Mouse (Mus musculus) neural tube, embryonic 12.5 days (tissue): ENCODE data around the gene 1600002K03Rik. TPM values are rescaled to one million over a fixed set of nuclear protein-coding genes. Genes with fewer than 3 reads are reported as not detected.

ENCODE experiments used
- ATAC-seq: fragments of 200-750 bp; cut with Nextera tagmentation; 2 replicates; pipeline ENCODE4 v1.8.0; 2017; ENCODE audit warnings: low read depth, mild to moderate bottlenecking, moderate TSS enrichment, moderate library complexity; ENCODE audit not compliant: low FRiP score
- H3K27ac ChIP-seq: fragments of 300-500 bp; sonication (generic); 2 replicates; pipeline ENCODE4 v1.5.1; 2016
- H3K27me3 ChIP-seq: fragments of 300-500 bp; sonication (generic); replicated peaks from 2 replicates; pipeline ENCODE4 v1.6.1; 2016; ENCODE audit warnings: mild to moderate bottlenecking
- H3K36me3 ChIP-seq: fragments of 300-500 bp; sonication (generic); 2 replicates; pipeline ENCODE4 v1.6.1; 2016; ENCODE audit warnings: mild to moderate bottlenecking
- H3K4me1 ChIP-seq: fragments of 300-500 bp; sonication (generic); 2 replicates; pipeline ENCODE4 v1.6.1; 2016
- H3K4me2 ChIP-seq: fragments of 300-500 bp; sonication (generic); replicated peaks from 2 replicates; pipeline ENCODE4 v1.6.1; 2016; ENCODE audit warnings: mild to moderate bottlenecking
- H3K4me3 ChIP-seq: fragments of 300-500 bp; sonication (generic); 2 replicates; pipeline ENCODE4 v1.5.1; 2016
- H3K9ac ChIP-seq: fragments of 300-500 bp; sonication (generic); 2 replicates; pipeline ENCODE4 v1.6.1; 2016; ENCODE audit warnings: mild to moderate bottlenecking
- H3K9me3 ChIP-seq: fragments of 300-500 bp; sonication (generic); 2 replicates; pipeline ENCODE4 v1.6.1; 2016; ENCODE audit warnings: mild to moderate bottlenecking
- WGBS: fragments of 180-500 bp; shearing (Covaris S2); methylation state at CpG from one replicate; pipeline ENCODE4 v1.1.7; 2016; 5-methylcytosine and 5-hydroxymethylcytosine counted together
- polyA plus RNA-seq: library from polyadenylated mRNA; unstranded; fragments of >200 nt; fragmentation: Nextera tagmentation; extraction: Ambion mirVana; gene quantifications from 2 replicates; pipeline ENCODE4 v1.2.1, GENCODE M21; 2016

Gene 1600002K03Rik
- 14.9 and 15.7 TPM in 2 replicates for polyA plus RNA-seq

DNA sequence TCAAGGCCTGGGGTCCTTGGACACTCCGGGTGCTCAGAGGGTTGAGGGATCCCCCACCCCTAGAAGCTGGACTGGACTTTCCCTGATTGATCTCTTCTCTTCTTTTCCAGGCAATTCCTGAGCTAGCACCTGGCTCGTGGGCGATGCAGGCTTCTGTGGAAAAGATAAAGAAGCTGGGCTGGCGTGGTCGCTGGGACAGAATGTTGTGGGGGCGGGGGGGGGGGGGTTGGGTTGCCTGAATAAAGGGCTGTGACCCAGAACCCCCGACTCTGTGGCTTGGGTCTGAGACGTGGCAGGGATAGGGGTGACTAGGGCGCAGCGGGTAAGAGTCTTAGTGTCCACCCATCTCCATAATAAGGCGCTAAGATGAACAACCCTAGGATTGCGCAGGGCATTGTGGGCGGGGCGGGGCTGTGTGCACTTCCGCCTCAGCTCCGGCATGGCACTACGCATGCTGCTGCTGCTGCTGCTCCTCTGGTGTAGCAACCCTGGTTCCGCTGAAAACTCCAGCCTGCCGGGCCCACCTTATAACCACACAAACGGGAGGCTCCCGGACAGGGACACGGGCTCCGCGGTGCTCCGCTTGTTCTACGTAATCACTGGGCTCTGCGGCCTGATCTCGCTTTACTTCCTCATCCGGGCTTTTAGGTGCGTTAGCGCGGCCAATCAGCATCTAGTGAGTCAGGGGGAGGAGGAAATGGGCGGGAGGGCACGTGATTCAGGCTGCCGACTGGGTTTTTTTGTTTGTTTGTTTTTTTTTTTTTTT lies at the start of gene 1600002K03Rik:
TSS of gene 1600002K03Rik (plus strand) at position 418 of the 766 bp plus-strand sequence.
- Histone ChIP-seq H3K9ac (peak within 1 kb of the TSS; percentile 63), H3K4me2 (peak within 1 kb of the TSS; percentile 73), H3K36me3 (peaks cover 33% of the 10 kb centered on the region), H3K4me3 (peak within 1 kb of the TSS; percentile 48), H3K27ac (peak within 1 kb of the TSS; percentile 59), H3K4me1 (peaks cover 40% of the 10 kb centered on the region), H3K27me3 (no peaks in the 10 kb centered on the region), H3K9me3 (no peaks in the 10 kb centered on the region)
- ATAC-seq, result peak; percentile 71
- WGBS, result 9% methylated on average over 35 of the region's 35 CpGs

DNA sequence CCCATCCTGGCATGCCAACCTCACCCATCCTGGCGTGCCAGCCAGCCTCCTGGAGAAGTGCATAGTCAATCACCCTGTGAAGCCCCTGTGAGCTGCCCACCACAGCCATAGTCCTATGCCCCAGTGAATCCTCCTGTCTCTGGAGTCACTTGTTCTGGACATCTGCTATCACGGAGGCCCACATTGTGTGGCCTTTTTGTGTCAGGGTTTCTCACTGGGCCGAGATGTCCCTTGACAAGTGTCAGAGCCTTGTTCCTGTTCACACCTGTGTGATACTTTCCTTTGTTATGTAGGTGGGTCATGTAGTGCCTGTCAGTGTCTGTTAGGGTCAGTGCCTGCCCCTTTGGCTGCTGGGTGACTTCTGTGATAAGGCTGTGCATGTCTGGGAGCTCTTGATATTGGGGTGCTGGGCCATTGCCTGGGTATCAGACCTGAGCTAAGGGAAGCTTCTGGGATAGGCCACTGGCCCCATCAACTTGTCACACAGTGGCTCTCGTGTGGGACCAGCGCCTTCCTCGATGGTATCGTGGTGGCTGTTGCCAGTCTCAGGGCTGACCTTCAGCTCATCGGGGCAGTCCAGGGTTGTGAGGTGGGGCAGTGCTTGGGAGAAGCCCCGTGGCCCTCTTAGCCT lies 48.7 kb upstream of the 1600002K03Rik start:
- Histone ChIP-seq H3K9ac (no peak overlapping the region), H3K27me3 (no peaks in the 10 kb centered on the region), H3K36me3 (peaks cover 85% of the 10 kb centered on the region), H3K9me3 (no peaks in the 10 kb centered on the region), H3K4me1 (peaks cover 14% of the 10 kb centered on the region), H3K27ac (no peak overlapping the region), H3K4me2 (no peak overlapping the region), H3K4me3 (no peak overlapping the region)
- 89% methylated on average over 9 of the region's 9 CpGs for WGBS
- ATAC-seq, result no peak

DNA sequence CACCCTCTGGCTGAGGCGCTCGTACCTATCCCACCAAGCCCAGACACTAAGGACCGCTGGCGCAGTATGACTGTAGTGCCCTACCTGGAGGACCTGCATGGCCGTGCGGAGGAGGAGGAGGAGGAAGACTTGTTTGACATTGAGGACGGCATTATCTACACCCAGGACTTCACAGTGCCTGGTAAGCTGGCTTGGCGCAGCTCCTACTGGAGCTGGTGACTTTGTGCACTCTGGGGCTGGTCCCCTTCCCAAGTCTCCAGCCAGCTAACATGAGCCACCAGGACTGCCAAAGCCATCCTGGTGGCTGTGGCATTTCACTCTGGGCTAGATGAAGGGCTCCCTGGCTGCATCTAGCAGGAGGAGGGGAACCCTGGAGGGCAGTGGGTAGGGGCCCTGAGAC lies 44.8 kb upstream of the 1600002K03Rik start:
- ATAC-seq, result no peak

DNA sequence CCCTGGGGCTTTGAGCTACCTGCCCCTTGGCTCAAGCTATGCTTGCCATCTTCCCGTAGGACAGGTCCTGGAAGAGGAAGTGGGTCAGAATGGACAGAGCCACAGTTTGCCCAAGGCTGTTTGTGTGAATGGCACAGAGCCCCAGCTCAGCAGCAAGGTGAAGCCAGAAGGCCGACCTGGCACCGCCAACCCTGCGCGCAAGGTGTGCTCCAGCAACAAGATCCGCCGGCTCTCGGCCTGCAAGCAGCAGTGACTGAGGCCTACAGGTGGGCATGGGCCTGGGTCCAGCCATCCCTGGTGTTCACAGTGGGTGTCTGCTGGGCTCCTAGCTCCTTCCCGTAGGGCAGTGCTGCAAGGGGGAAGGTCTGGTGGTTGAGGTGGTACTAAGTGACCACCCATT lies 42.9 kb upstream of the 1600002K03Rik start:
- H3K4me2 ChIP-seq, result no peak overlapping the region
- H3K27me3 ChIP-seq, result peaks cover 25% of the 10 kb centered on the region
- no peaks in the 10 kb centered on the region for H3K9me3 ChIP-seq
- no peak overlapping the region for H3K9ac ChIP-seq
- peaks cover 95% of the 10 kb centered on the region for H3K36me3 ChIP-seq
- peaks cover 15% of the 10 kb centered on the region; the same call in 1 of the 2 replicates for H3K4me1 ChIP-seq
- H3K4me3 ChIP-seq, result no peak overlapping the region
- WGBS, result 93% methylated on average over 9 of the region's 9 CpGs
- ATAC-seq, result no peak
- no peak overlapping the region for H3K27ac ChIP-seq

More for the DNA sequence above, 44.8 kb upstream of the 1600002K03Rik start:
- H3K4me3 ChIP-seq, result no peak overlapping the region
- H3K4me2 ChIP-seq, result no peak overlapping the region
- peaks cover 95% of the 10 kb centered on the region for H3K36me3 ChIP-seq
- H3K9ac ChIP-seq, result no peak overlapping the region
- WGBS, result 95% methylated on average over 8 of the region's 8 CpGs
- peaks cover 17% of the 10 kb centered on the region for H3K27me3 ChIP-seq
- H3K9me3 ChIP-seq, result no peaks in the 10 kb centered on the region
- no peak overlapping the region for H3K27ac ChIP-seq
- H3K4me1 ChIP-seq, result peaks cover 15% of the 10 kb centered on the region; the same call in 1 of the 2 replicates

DNA sequence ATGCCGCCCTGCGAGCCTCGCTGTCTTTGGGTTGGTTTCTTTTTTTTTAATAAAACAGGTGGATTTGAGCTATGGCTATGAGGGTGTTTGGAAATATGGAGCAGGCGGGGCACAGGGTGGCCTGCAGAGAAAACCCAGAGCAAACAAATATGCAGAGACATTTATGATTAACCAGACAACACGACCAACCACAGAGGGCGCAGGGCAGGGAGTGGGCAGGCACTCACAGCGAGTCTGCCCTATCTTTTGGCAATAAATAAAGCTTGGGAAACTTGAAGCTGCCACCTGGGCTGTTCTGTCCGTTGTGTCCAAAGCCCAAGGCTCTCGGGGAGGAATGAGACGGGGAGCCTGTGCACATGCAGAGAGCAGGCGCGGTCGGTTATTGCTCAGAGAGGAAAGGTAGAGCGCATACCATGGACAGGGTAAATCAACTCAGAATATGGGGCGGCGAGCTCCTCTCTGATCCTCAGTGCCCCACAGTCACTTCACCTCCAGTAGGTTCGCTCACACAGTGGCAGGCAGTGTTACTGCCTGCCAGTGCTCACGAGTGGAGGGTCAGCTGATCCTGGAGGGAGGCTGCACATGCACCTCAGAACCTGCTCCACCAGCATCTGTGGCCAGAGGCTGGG lies 42.2 kb upstream of the 1600002K03Rik start:
- H3K4me3 ChIP-seq, result 0 out of 2 replicates have a peak overlapping the region, but pooled peaks have one; percentile 9
- ATAC-seq, result no peak
- H3K9me3 ChIP-seq, result no peaks in the 10 kb centered on the region
- H3K4me1 ChIP-seq, result peaks cover 15% of the 10 kb centered on the region; the same call in 1 of the 2 replicates
- WGBS, result 84% methylated on average over 18 of the region's 18 CpGs
- H3K9ac ChIP-seq, result no peak overlapping the region
- no peak overlapping the region for H3K4me2 ChIP-seq
- H3K27ac ChIP-seq, result no peak overlapping the region
- H3K27me3 ChIP-seq, result peaks cover 29% of the 10 kb centered on the region
- H3K36me3 ChIP-seq, result peaks cover 95% of the 10 kb centered on the region

DNA sequence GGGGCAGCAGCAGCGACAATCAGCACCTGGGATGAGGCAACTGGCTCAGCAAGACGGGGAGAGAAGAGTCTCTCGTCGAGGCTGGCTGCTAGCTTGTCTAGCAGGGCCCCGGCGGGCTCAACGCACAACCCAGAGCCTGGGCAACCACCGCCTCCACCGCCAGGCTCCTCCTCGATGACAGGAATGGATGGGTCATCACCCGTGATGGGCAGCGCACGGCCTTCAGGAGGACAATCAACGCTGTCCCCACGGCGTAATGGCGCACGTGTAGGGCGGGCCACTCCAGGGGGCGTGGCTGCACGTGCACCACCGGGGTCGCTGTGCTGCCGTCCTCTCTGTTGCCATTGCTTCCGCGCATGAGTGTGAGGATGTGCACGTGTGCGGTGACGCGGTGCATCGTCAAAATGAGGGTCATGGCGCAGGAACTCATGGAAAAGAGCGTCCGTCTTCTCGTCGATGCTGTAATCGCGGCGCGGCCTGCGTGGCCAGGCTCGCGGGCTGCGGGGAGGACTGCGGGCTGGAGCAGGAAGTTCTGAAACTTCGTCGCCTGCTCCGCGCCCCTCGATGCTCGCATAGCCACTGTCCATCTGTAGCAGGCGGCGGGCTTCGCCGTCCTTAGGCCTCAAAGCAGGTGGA lies 41.3 kb upstream of the 1600002K03Rik start:
- Histone ChIP-seq H3K27ac (no peak overlapping the region), H3K4me3 (peak overlapping the region; percentile 7; the same call in 1 of the 2 replicates), H3K36me3 (peaks cover 88% of the 10 kb centered on the region), H3K9ac (no peak overlapping the region), H3K4me2 (peak overlapping the region; percentile 42), H3K27me3 (peaks cover 38% of the 10 kb centered on the region), H3K9me3 (no peaks in the 10 kb centered on the region), H3K4me1 (peaks cover 18% of the 10 kb centered on the region)
- ATAC-seq, result peak; percentile 45; the same call in 1 of the 2 replicates
- 11% methylated on average over 55 of the region's 55 CpGs for WGBS

DNA sequence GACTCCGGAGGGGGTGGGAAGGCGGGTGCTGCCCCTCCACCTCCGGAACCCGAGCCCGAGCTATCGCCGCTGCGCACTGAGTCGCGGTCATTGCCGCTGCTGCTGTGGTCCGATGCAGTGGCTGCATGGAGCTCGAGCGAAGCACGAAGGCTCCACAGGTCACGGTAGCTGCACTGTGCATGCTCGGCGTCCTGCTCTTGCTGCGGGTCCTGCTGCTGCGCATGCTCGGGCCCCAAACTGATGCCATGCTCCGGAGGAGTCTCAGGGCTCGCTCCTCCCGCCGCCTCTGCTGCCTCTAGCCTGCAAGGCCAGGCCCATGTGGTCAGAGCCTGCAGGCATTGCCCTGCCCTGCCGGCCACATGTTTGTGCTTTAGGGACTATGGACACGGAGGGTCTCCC lies 40.8 kb upstream of the 1600002K03Rik start:
- no peak overlapping the region for H3K9ac ChIP-seq
- H3K9me3 ChIP-seq, result no peaks in the 10 kb centered on the region
- H3K4me3 ChIP-seq, result no peak overlapping the region
- peaks cover 23% of the 10 kb centered on the region for H3K4me1 ChIP-seq
- peak overlapping the region; percentile 42 for H3K4me2 ChIP-seq
- 35% methylated on average over 27 of the region's 27 CpGs for WGBS
- H3K36me3 ChIP-seq, result peaks cover 83% of the 10 kb centered on the region
- H3K27ac ChIP-seq, result no peak overlapping the region
- peak; percentile 2; the same call in 1 of the 2 replicates for ATAC-seq
- H3K27me3 ChIP-seq, result peaks cover 43% of the 10 kb centered on the region

DNA sequence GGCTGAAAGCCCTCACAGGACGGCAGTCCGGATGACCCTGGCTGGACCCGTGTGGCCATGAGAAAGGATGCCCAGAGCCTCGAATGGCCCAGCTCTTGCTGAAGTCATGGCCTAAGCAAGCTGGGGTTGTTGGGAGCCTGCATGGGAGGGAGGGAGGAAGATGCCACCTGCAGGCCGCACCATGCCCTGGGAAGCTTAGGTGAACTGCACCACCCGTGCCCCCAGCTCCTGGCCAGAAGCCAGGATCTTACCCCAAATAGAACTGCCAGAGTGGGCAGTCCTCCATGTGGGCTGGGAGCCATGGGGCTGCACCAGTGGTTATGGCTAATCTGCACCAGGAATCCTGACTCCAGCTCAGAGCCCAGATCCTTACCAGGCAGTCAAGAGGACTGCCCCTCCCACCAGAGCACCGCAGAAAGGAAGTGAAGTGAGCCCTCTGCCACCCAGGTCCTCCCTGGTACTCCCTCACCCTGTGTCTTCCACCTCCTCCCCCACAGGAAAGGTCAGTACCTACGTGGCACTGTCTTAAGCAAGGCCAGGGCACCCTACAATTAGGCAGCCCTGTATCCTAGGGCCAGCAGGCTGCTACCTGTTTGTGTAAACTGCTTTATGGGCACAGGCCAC lies 39.4 kb upstream of the 1600002K03Rik start:
- WGBS, result 81% methylated on average over 8 of the region's 8 CpGs
- Histone ChIP-seq H3K27ac (no peak overlapping the region), H3K4me3 (no peak overlapping the region), H3K36me3 (peaks cover 69% of the 10 kb centered on the region), H3K4me2 (0 out of 2 replicates have a peak overlapping the region, but pooled peaks have one; percentile 9), H3K9ac (no peak overlapping the region), H3K4me1 (peaks cover 37% of the 10 kb centered on the region), H3K9me3 (no peaks in the 10 kb centered on the region), H3K27me3 (peaks cover 54% of the 10 kb centered on the region)
- ATAC-seq, result no peak

DNA sequence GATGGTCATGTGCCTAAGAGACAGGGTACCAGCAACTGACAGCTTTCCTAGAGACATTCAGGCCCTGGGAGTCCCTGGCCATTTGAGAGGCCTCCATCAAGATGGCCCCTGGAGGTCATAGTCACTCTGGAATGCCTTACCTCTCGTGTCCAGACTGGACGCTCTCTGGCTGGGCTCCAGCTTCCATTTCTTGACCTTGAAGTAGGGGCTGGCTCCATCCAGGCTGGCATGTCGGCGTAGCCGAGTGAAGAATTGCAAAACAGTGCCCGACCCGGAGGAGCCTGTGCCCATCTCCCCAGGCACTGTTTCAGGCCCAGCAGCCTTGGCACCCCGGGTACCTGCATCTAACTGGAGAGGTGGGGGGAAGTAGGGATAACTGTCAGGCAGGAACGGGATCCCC lies 38.3 kb upstream of the 1600002K03Rik start:
- ATAC-seq, result no peak

DNA sequence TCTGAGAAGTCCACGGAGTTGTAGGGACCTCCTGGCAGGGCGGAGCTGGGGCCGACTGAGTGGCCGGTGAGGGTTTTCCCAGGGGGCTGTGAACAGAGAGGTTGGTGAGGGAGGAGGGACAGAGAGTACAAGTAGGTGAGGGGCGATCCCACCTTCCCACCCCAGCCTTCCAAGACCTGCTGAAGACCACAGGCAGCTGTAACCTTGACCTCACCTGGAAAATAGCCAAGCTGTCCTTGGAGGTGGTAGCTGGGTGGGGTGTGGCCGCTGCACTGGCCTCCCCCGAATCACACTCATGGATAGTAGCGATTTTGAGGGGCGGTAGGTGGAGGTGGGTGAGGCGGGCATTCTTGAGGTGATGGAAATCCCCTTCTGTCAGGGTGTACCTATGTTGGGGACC lies 37.6 kb upstream of the 1600002K03Rik start:
- H3K36me3 ChIP-seq, result peaks cover 51% of the 10 kb centered on the region
- H3K4me3 ChIP-seq, result no peak overlapping the region
- 85% methylated on average over 10 of the region's 10 CpGs for WGBS
- no peak overlapping the region for H3K9ac ChIP-seq
- H3K27me3 ChIP-seq, result peaks cover 52% of the 10 kb centered on the region
- no peak overlapping the region for H3K27ac ChIP-seq
- peaks cover 48% of the 10 kb centered on the region for H3K4me1 ChIP-seq
- H3K4me2 ChIP-seq, result no peak overlapping the region
- no peaks in the 10 kb centered on the region for H3K9me3 ChIP-seq
- no peak for ATAC-seq

More for the DNA sequence above, 38.3 kb upstream of the 1600002K03Rik start:
- peaks cover 45% of the 10 kb centered on the region for H3K4me1 ChIP-seq
- no peak overlapping the region for H3K9ac ChIP-seq
- H3K27ac ChIP-seq, result no peak overlapping the region
- no peak overlapping the region for H3K4me2 ChIP-seq
- no peaks in the 10 kb centered on the region for H3K9me3 ChIP-seq
- H3K36me3 ChIP-seq, result peaks cover 59% of the 10 kb centered on the region
- WGBS, result 92% methylated on average over 9 of the region's 9 CpGs
- H3K4me3 ChIP-seq, result no peak overlapping the region
- H3K27me3 ChIP-seq, result peaks cover 57% of the 10 kb centered on the region

DNA sequence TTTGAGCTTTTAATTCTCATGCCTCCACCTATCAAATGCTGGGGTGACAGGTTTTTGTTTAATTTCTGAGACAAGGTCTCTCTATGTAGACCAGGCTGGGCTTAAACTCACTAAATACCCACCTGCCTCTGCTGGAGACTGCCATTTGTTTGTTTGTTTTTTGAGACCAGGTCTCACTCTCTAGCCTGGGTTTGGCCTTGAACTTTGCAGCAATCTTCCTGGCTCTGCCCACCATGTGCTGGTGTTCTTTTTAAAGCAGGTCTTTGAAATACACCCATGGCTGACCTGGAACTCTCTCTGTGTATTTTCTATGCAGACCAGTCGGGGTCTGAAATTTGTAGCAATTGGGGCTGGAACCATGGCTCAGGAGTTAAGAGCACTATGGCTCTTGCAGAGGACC lies 37.1 kb upstream of the 1600002K03Rik start:
- H3K9me3 ChIP-seq, result no peaks in the 10 kb centered on the region
- H3K4me1 ChIP-seq, result peaks cover 50% of the 10 kb centered on the region
- no peak for ATAC-seq
- H3K36me3 ChIP-seq, result peaks cover 46% of the 10 kb centered on the region
- H3K4me2 ChIP-seq, result no peak overlapping the region
- H3K4me3 ChIP-seq, result no peak overlapping the region
- 0 out of 2 replicates have a peak overlapping the region, but pooled peaks have one; percentile 94 for H3K9ac ChIP-seq
- H3K27me3 ChIP-seq, result peaks cover 52% of the 10 kb centered on the region
- 85% methylated on average over 1 of the region's 1 CpGs for WGBS
- H3K27ac ChIP-seq, result no peak overlapping the region
